Mouse (Mus musculus) ES-Bruce4 (cell line): ENCODE measurements around the gene Tjp2.
A peak's percentile ranks its signal among the peaks of the same experiment; 100 is the strongest.

ENCODE experiments used
- EP300 ChIP-seq: IDR thresholded peaks from 2 replicates; pipeline ENCODE4 v1.6.1; 2011; ENCODE audit warnings: low read depth, low read length; ENCODE audit not compliant: insufficient read depth
- POLR2A ChIP-seq: IDR thresholded peaks from one replicate; pipeline ENCODE4 v1.8.1; 2011; ENCODE audit warnings: low read length; ENCODE audit not compliant: insufficient read depth

- peak; percentile 9 for TF ChIP-seq POLR2A
- TF ChIP-seq EP300: peak; percentile 97
These were observed 471 bp upstream of the Tjp2 start for GRCm38 (mm10) chr19:24225305-24225696.
